In the genomic region with DNA sequence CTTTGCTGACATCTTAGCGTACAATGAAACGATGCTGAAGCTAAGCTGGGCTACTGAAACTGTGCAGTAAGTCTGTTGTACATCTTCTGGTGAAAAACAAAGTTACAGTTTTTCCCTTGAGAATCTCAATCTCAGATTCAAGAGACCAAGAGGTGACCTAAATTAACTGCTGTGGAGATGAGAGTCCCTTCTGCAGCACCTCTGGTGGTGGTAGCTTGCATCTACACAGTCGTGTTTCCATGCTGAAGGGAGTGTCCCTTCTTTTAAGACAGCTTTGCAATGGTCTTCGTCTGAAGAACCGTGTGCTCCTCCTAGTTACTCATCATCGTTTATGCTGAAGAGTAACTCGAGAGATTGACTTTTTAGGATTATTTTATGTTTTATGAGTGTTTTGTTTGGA, we compare ENCODE assay signal across 16 mouse cellular contexts. TPM values are rescaled to one million over a fixed set of nuclear protein-coding genes. Genes with fewer than 3 reads are reported as not detected.
DNase-seq lines count a peak whose midpoint lies in the region; ATAC-seq and TF ChIP-seq lines count a peak whose summit lies in the region.
"Had no signal": no experiment of that assay in that cellular context is flagged by ENCODE, and none has a peak within 500 bp of the region (broad histone marks: within the 10 kb centered on the region; RNA-seq: fewer than 3 reads in every experiment).

No protein-coding gene starts in this region.

- H3K36me3 ChIP-seq in kidney, postnatal 0 days (ENCODE audit: insufficient read depth, low read length) = peaks cover 12% of the 10 kb centered on the region; the same call in 1 of the 2 replicates
- H3K36me3 ChIP-seq in kidney, embryonic 14.5 days (ENCODE audit: control insufficient read depth, insufficient read depth, low read length) = peaks cover 17% of the 10 kb centered on the region; the same call in 1 of the 2 replicates
- peaks cover 23% of the 10 kb centered on the region; the same call in 1 of the 2 replicates for H3K36me3 ChIP-seq in stomach, postnatal 0 days (ENCODE audit: control insufficient read depth, insufficient read depth, low read length)

- peak; percentile 20; the same call in 1 of the 2 replicates for TF ChIP-seq CTCF in kidney, postnatal 0 days (IDR thresholded peaks at IDR 0.05; ENCODE audit: low read depth)
- peak; percentile 55 for TF ChIP-seq CTCF in stomach, postnatal 0 days (IDR thresholded peaks at IDR 0.05; ENCODE audit: low read depth)

- no peaks in the 10 kb centered on the region for H3K4me1 ChIP-seq in kidney, postnatal 0 days (replicated peaks; ENCODE audit: insufficient read depth, low read length)
- H3K4me1 ChIP-seq in kidney, embryonic 14.5 days (ENCODE audit: control insufficient read depth, insufficient read depth, low read length) = no peaks in the 10 kb centered on the region
- no peaks in the 10 kb centered on the region for H3K4me1 ChIP-seq in stomach, postnatal 0 days (replicated peaks; ENCODE audit: control insufficient read depth, insufficient read depth)
- H3K4me1 ChIP-seq: embryonic facial prominence, embryonic 15.5 days; forebrain, embryonic 12.5 days; hindbrain, embryonic 12.5 days had no signal

- no peak overlapping the region for H3K9ac ChIP-seq in kidney, postnatal 0 days (ENCODE audit: low read depth, low read length)
- H3K9ac ChIP-seq in kidney, embryonic 14.5 days (ENCODE audit: low read depth, low read length) = no peak overlapping the region
- H3K9ac ChIP-seq in stomach, postnatal 0 days (ENCODE audit: low read length) = no peak overlapping the region
- H3K9ac ChIP-seq: embryonic facial prominence, embryonic 15.5 days; forebrain, embryonic 12.5 days; heart, embryonic 15.5 days; hindbrain, embryonic 12.5 days; kidney, embryonic 15.5 days had no signal

- no peaks in the 10 kb centered on the region for H3K9me3 ChIP-seq in kidney, postnatal 0 days (replicated peaks; ENCODE audit: low read length)
- H3K9me3 ChIP-seq in kidney, embryonic 14.5 days (ENCODE audit: control insufficient read depth, low read length) = no peaks in the 10 kb centered on the region
- H3K9me3 ChIP-seq in stomach, postnatal 0 days (ENCODE audit: control insufficient read depth, low read length) = no peaks in the 10 kb centered on the region
- H3K9me3 ChIP-seq: embryonic facial prominence, embryonic 15.5 days; forebrain, embryonic 12.5 days; heart, embryonic 15.5 days; hindbrain, embryonic 12.5 days; kidney, embryonic 15.5 days had no signal

- 79% methylated on average over 7 of the region's 7 CpGs for WGBS in kidney, postnatal 0 days
- 85% methylated on average over 7 of the region's 7 CpGs for WGBS in kidney, embryonic 14.5 days
- WGBS in stomach, postnatal 0 days = 73% methylated on average over 7 of the region's 7 CpGs

- no peak overlapping the region for H3K27ac ChIP-seq in kidney, postnatal 0 days
- H3K27ac ChIP-seq in kidney, embryonic 14.5 days (ENCODE audit: low read depth, low read length) = no peak overlapping the region
- H3K27ac ChIP-seq in stomach, postnatal 0 days (replicated peaks) = no peak overlapping the region
- H3K27ac ChIP-seq: embryonic facial prominence, embryonic 15.5 days; forebrain, embryonic 12.5 days; heart, embryonic 15.5 days; hindbrain, embryonic 12.5 days; kidney, embryonic 15.5 days had no signal

- no peaks in the 10 kb centered on the region for H3K27me3 ChIP-seq in kidney, postnatal 0 days (ENCODE audit: insufficient read depth, low read length)
- H3K27me3 ChIP-seq in kidney, embryonic 14.5 days (ENCODE audit: control insufficient read depth, insufficient read depth, low read length) = no peaks in the 10 kb centered on the region
- H3K27me3 ChIP-seq in stomach, postnatal 0 days (ENCODE audit: control insufficient read depth, insufficient read depth, low read length) = no peaks in the 10 kb centered on the region
- H3K27me3 ChIP-seq: embryonic facial prominence, embryonic 15.5 days; forebrain, embryonic 12.5 days; heart, embryonic 15.5 days; hindbrain, embryonic 12.5 days; kidney, embryonic 15.5 days had no signal

- no peak for DNase-seq in kidney, postnatal 0 days (ENCODE audit: low spot score)
- DNase-seq in retina, postnatal 1 day = peak; percentile 5
- DNase-seq in retina, embryonic 14.5 days (ENCODE audit: low spot score) = no peak
- DNase-seq in R1 (ENCODE audit: low read depth, low spot score) = peak; percentile 40
- no peak for DNase-seq in stomach, postnatal 0 days (ENCODE audit: low spot score)
- DNase-seq in adrenal gland, adult 8-10 months = no peak
- DNase-seq: cerebellum, adult 2 months; liver; right cerebral cortex, postnatal 14 days had no signal

- ATAC-seq in kidney, postnatal 0 days (replicated peaks; ENCODE audit: low FRiP score, low read depth) = no peak
- no peak for ATAC-seq in kidney, embryonic 14.5 days (ENCODE audit: low FRiP score, low TSS enrichment)
- no peak for ATAC-seq in stomach, postnatal 0 days (ENCODE audit: low FRiP score, low TSS enrichment)

- TF ChIP-seq EP300 in stomach, postnatal 0 days (optimal IDR thresholded peaks at IDR 0.05) = no peak

- H3K4me2 ChIP-seq in kidney, postnatal 0 days (ENCODE audit: low read length) = no peak overlapping the region
- H3K4me2 ChIP-seq in kidney, embryonic 14.5 days (replicated peaks; ENCODE audit: low read depth, low read length) = no peak overlapping the region
- no peak overlapping the region for H3K4me2 ChIP-seq in stomach, postnatal 0 days (replicated peaks; ENCODE audit: low read depth)
- H3K4me2 ChIP-seq: embryonic facial prominence, embryonic 15.5 days; forebrain, embryonic 12.5 days; heart, embryonic 15.5 days; hindbrain, embryonic 12.5 days; kidney, embryonic 15.5 days; midbrain, embryonic 11.5 days had no signal

- no peak overlapping the region for H3K4me3 ChIP-seq in kidney, postnatal 0 days (replicated peaks; ENCODE audit: low read depth, low read length)
- no peak overlapping the region for H3K4me3 ChIP-seq in kidney, embryonic 14.5 days (ENCODE audit: low read length)
- no peak overlapping the region for H3K4me3 ChIP-seq in stomach, postnatal 0 days (ENCODE audit: low read depth, low read length)
- H3K4me3 ChIP-seq: embryonic facial prominence, embryonic 15.5 days; forebrain, embryonic 12.5 days; heart, embryonic 15.5 days; hindbrain, embryonic 12.5 days; kidney, embryonic 15.5 days had no signal

RNA-seq across cellular contexts. Expression of gene Ddhd1, which starts 46.3 kb away (rescaled TPM):
- 4.9 and 5.4 TPM in 2 replicates for polyA plus RNA-seq in kidney, postnatal 0 days (2015; fragmentation: Nextera tagmentation; extraction: Ambion mirVana)
- polyA plus RNA-seq in kidney, embryonic 14.5 days (2014; fragmentation: Nextera tagmentation; extraction: Ambion mirVana) = 8.1 and 10.0 TPM in 2 replicates
- 4.4 and 4.5 TPM in 2 replicates for polyA plus RNA-seq in stomach, postnatal 0 days (2015; fragmentation: Nextera tagmentation; extraction: Ambion mirVana)
- total RNA-seq in adrenal gland, adult 8-10 months (2022) = 10 to 100 TPM; 17.1 to 21.1 (median 18.9) TPM

Comparison
In these comparisons a context has a peak if more than half of its experiments do, and no peak if none do; other contexts are left out.
1. DNase-seq: peak in retina, postnatal 1 day (single experiment) and R1 (single experiment); none in kidney, postnatal 0 days (single experiment), retina, embryonic 14.5 days (single experiment), stomach, postnatal 0 days (single experiment) and adrenal gland, adult 8-10 months (single experiment).